Mouse (Mus musculus) liver, embryonic 14.5 days (tissue): ENCODE results near the gene Ccdc149. TPM values are rescaled to one million over a fixed set of nuclear protein-coding genes. Genes with fewer than 3 reads are reported as not detected.

ENCODE experiments used
- ATAC-seq: fragments of 200-750 bp; cut with Nextera tagmentation; 2 replicates; pipeline ENCODE4 v1.8.0; 2017; ENCODE audit warnings: moderate number of reproducible peaks, mild to moderate bottlenecking, moderate library complexity; ENCODE audit not compliant: insufficient read depth
- DNase-seq, 3 experiments: peaks; one replicate each; pipeline ENCODE4 v3.0.0-alpha.2; 2012 to 2013; ENCODE audit warnings: low read depth in 3 of 3, low spot score in 3 of 3
- H3K27ac ChIP-seq: fragments of 300-500 bp; sonication (generic); 2 replicates; pipeline ENCODE4 v1.5.1; 2014; ENCODE audit warnings: moderate library complexity, mild to moderate bottlenecking, control low read depth, inconsistent platforms
- H3K27me3 ChIP-seq: fragments of 300-500 bp; sonication (generic); 2 replicates; pipeline ENCODE4 v1.6.1; 2014; ENCODE audit warnings: mild to moderate bottlenecking, low read length, moderate library complexity; ENCODE audit not compliant: control insufficient read depth, insufficient read depth
- H3K36me3 ChIP-seq: fragments of 300-500 bp; sonication (generic); replicated peaks from 2 replicates; pipeline ENCODE4 v1.6.1; 2014; ENCODE audit warnings: low read depth; ENCODE audit not compliant: control insufficient read depth, insufficient read depth
- H3K4me1 ChIP-seq, 2 experiments: fragments of 200-500 bp in 1 of 2; fragments of 300-500 bp in 1 of 2; sonication (generic) in 1 of 2; replicated peaks; 2 replicates each; pipeline ENCODE4 v1.6.1; 2012 to 2014; ENCODE audit warnings: antibody characterized with exemption in 1 of 2, inconsistent platforms in 1 of 2, low read length in 1 of 2; ENCODE audit not compliant: control insufficient read depth in 2 of 2, insufficient read depth in 2 of 2
- H3K4me2 ChIP-seq: fragments of 300-500 bp; sonication (generic); 2 replicates; pipeline ENCODE4 v1.6.1; 2014; ENCODE audit warnings: low read depth, mild to moderate bottlenecking, control low read depth, moderate library complexity
- H3K4me3 ChIP-seq, 2 experiments: fragments of 200-500 bp in 1 of 2; fragments of 300-500 bp in 1 of 2; sonication (generic) in 1 of 2; 2 replicates each; pipeline ENCODE4 v1.5.1; 2012 to 2014; ENCODE audit warnings: low read depth in 2 of 2, low read length in 2 of 2, mild to moderate bottlenecking in 2 of 2, control low read depth in 1 of 2, inconsistent platforms in 1 of 2, moderate library complexity in 1 of 2; ENCODE audit not compliant: insufficient read depth in 1 of 2
- H3K9ac ChIP-seq: fragments of 300-500 bp; sonication (generic); replicated peaks from 2 replicates; pipeline ENCODE4 v1.6.1; 2014; ENCODE audit warnings: mild to moderate bottlenecking, control low read depth, moderate library complexity
- H3K9me3 ChIP-seq: fragments of 300-500 bp; sonication (generic); 2 replicates; pipeline ENCODE4 v1.6.1; 2016; ENCODE audit warnings: low read length, mixed read lengths; ENCODE audit not compliant: control insufficient read depth
- CTCF ChIP-seq: IDR thresholded peaks from 2 replicates; pipeline ENCODE4 v1.5.1; 2016; ENCODE audit warnings: antibody characterized with exemption, low read depth, control low read depth
- EP300 ChIP-seq: IDR thresholded peaks from 2 replicates; pipeline ENCODE4 v1.6.1; 2016; ENCODE audit warnings: antibody characterized with exemption, low read depth
- WGBS: fragments of 180-500 bp; shearing (Covaris S2); extraction: QIAGEN DNeasy Blood & Tissue Kit; methylation state at CpG from one replicate; pipeline ENCODE4 v1.1.7; 2014; ENCODE audit not compliant: insufficient replicate concordance; 5-methylcytosine and 5-hydroxymethylcytosine counted together
- polyA plus RNA-seq, 2 experiments: library from polyadenylated mRNA; depleted of rRNA in 1 of 2; stranded (reverse) in 1 of 2; unstranded in 1 of 2; fragments of >200 nt; fragmentation: Nextera tagmentation in 1 of 2; extraction: Ambion mirVana in 1 of 2; gene quantifications; 2 replicates each; pipeline versions ENCODE4 v1.2.1 to v1.2.3; 2012 to 2014

Gene Ccdc149
- polyA plus RNA-seq, 2 experiments, result 0.33 to 0.76 TPM

GRCm38 (mm10) chr5:52416485-52416884 is 54.8 kb downstream of the Ccdc149 start:
- Histone ChIP-seq H3K36me3 (no peaks in the 10 kb centered on the region), H3K9me3 (no peaks in the 10 kb centered on the region), H3K4me3 (no peak overlapping the region), H3K27me3 (no peaks in the 10 kb centered on the region), H3K9ac (no peak overlapping the region), H3K27ac (no peak overlapping the region), H3K4me2 (no peak overlapping the region), H3K4me1 (no peaks in the 10 kb centered on the region)
- no peak for ATAC-seq
- 37% methylated on average over 2 of the region's 2 CpGs for WGBS
- TF ChIP-seq EP300 (no peak), CTCF (no peak)
- no peak for DNase-seq

GRCm38 (mm10) chr5:52415917-52416316 is 55.4 kb downstream of the Ccdc149 start:
- DNase-seq (no peak), ATAC-seq (no peak)
- no peaks in the 10 kb centered on the region for H3K36me3 ChIP-seq
- no peaks in the 10 kb centered on the region for H3K4me1 ChIP-seq
- H3K9ac ChIP-seq, result no peak overlapping the region
- no peaks in the 10 kb centered on the region for H3K9me3 ChIP-seq
- H3K27me3 ChIP-seq, result no peaks in the 10 kb centered on the region
- H3K4me2 ChIP-seq, result no peak overlapping the region
- no peak overlapping the region for H3K27ac ChIP-seq
- no peak overlapping the region for H3K4me3 ChIP-seq
- TF ChIP-seq CTCF (no peak), EP300 (no peak)
- WGBS, result 66% methylated on average over 6 of the region's 6 CpGs

GRCm38 (mm10) chr5:52415193-52415592 is 56.1 kb downstream of the Ccdc149 start:
- DNase-seq, result no peak
- Histone ChIP-seq H3K27me3 (no peaks in the 10 kb centered on the region), H3K36me3 (no peaks in the 10 kb centered on the region), H3K9ac (no peak overlapping the region), H3K4me3 (no peak overlapping the region), H3K4me1 (no peaks in the 10 kb centered on the region), H3K27ac (no peak overlapping the region), H3K4me2 (no peak overlapping the region), H3K9me3 (no peaks in the 10 kb centered on the region)
- WGBS, result 52% methylated on average over 1 of the region's 1 CpGs
- TF ChIP-seq EP300, result no peak
- TF ChIP-seq CTCF, result no peak
- ATAC-seq, result no peak

- WGBS, result 38% methylated on average over 3 of the region's 3 CpGs
- Histone ChIP-seq H3K9me3 (no peaks in the 10 kb centered on the region), H3K27me3 (no peaks in the 10 kb centered on the region), H3K27ac (no peak overlapping the region), H3K4me2 (no peak overlapping the region), H3K4me3 (no peak overlapping the region), H3K9ac (no peak overlapping the region), H3K36me3 (no peaks in the 10 kb centered on the region), H3K4me1 (no peaks in the 10 kb centered on the region)
- no peak for DNase-seq
- ATAC-seq, result no peak
- TF ChIP-seq EP300 (no peak), CTCF (no peak)
Observed at GRCm38 (mm10) chr5:52411567-52411966, 59.8 kb downstream of the Ccdc149 start.

- TF ChIP-seq EP300 (no peak), CTCF (no peak)
- Histone ChIP-seq H3K9ac (no peak overlapping the region), H3K27ac (no peak overlapping the region), H3K36me3 (no peaks in the 10 kb centered on the region), H3K27me3 (no peaks in the 10 kb centered on the region), H3K4me3 (no peak overlapping the region), H3K4me1 (no peaks in the 10 kb centered on the region), H3K4me2 (no peak overlapping the region), H3K9me3 (no peaks in the 10 kb centered on the region)
- DNase-seq, result no peak
- no peak for ATAC-seq
- WGBS, result 66% methylated on average over 12 of the region's 12 CpGs
Observed at GRCm38 (mm10) chr5:52410197-52410596, 61.1 kb downstream of the Ccdc149 start.
